Mouse (Mus musculus) cortical plate, adult 2 months (tissue): ENCODE data around the gene Nckap5l.

Experiments used
- CTCF ChIP-seq: fragments of 200-500 bp; IDR thresholded peaks from 2 replicates; pipeline ENCODE4 v1.5.1; 2011; ENCODE audit warnings: mild to moderate bottlenecking, control low read depth, low read length; ENCODE audit not compliant: insufficient read depth; ENCODE audit errors: extremely low read depth
- POLR2A ChIP-seq: fragments of 200-500 bp; IDR thresholded peaks from 2 replicates; pipeline ENCODE4 v1.6.1; 2011; ENCODE audit warnings: mild to moderate bottlenecking, low read length, control low read depth; ENCODE audit not compliant: insufficient read depth; ENCODE audit errors: extremely low read depth

- no peak for TF ChIP-seq CTCF
- TF ChIP-seq POLR2A: peak; percentile 46; the same call in 1 of the 2 replicates
Measured at GRCm38 (mm10) chr15:99497527-99498242, 40.1 kb upstream of the Nckap5l start.
